Mouse (Mus musculus): ENCODE measurements around the gene Psmc1.

DNA sequence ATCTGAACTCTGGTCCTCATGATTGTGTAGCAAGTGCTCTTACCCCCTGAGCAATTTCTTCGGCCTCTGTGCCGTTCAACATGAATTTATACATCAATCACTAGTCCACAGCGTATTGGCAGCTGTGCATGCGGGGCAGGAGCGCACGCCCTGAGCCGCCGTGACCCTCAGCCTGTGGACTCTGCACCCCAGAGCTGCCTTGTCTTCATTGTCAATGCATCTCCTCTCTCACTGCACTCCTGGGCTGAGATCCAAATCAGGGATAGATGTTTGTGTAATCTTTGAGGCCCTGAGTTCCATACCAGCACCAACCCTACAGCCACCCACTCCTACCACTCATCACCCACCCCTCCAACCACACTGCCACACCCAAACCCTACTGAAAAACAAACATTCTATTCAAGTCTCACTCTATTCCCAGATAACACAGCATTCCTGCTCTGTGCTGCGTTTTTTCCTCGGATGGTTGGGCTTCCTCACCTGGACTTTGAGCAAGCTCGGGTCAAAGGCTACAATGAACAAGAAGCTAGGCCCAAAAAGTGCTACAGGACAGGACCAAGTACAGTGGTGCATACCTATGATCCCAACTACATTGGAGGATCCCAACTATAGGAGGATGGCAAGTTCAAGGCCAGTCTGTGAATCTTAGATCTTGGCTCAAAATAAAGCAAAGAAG, 33.0 kb downstream of the Psmc1 start:
- TF ChIP-seq EP300 (IDR thresholded peaks at IDR 0.05; ENCODE audit: insufficient read depth, low read depth, low read length) (no peak), POLR2A (IDR thresholded peaks at IDR 0.05; ENCODE audit: insufficient read depth, low read length) (no peak), CTCF (IDR thresholded peaks at IDR 0.05; ENCODE audit: low read depth, low read length) (no peak)
